Mouse (Mus musculus): Measurements from ENCODE around the gene Coq10b.

DNA sequence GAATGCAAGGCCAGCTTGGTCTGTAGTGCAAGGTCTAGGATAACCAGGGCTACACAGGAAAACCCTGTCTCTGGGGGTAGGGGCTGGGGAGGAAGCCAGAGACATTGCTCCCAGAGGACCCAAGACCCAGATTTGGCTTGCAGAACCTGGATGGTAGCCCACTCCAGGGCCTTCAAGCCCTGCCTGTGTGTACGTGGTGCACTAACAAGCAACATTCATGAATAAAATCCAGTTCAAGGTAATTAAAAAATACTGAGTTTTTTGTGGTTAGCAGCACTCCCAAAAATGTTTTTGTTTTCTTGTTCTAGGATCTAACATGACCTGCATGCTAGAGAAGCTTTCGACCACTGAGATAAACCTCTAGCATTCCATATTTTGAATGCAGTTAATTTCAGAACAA is 39.5 kb downstream of the Coq10b start:
- TF ChIP-seq CTCF (IDR thresholded peaks at IDR 0.05; ENCODE audit: low read depth, low read length) (no peak), POLR2A (IDR thresholded peaks at IDR 0.05; ENCODE audit: insufficient read depth, low read length) (no peak)
